Mouse (Mus musculus): Measurements from ENCODE around the gene Spata19. TPM values are rescaled to one million over a fixed set of nuclear protein-coding genes. Genes with fewer than 3 reads are reported as not detected.

Gene Spata19
- not detected in 2 replicates for polyA plus RNA-seq (2015; fragmentation: Nextera tagmentation; extraction: Ambion mirVana)

GRCm38 (mm10) chr9:27396500-27396899, at the start of gene Spata19:
Spata19 (plus strand) TSS chr9:27396800.

Other genes starting within 250 kb of the Spata19 start
- gene Jam3, start 241.4 kb upstream of the Spata19 start, polyA plus RNA-seq (2015; fragmentation: Nextera tagmentation; extraction: Ambion mirVana), result 35.9 and 37.5 TPM in 2 replicates
- gene Igsf9b, start 97.6 kb upstream of the Spata19 start, polyA plus RNA-seq (2015; fragmentation: Nextera tagmentation; extraction: Ambion mirVana), result 25.8 and 28.6 TPM in 2 replicates

Measured in neural tube, postnatal 0 days (tissue).